Mouse (Mus musculus): ENCODE data around the gene Skap1.

Gene Skap1

GRCm38 (mm10) chr11:96784847-96785246 is 320.5 kb downstream of the Skap1 start:
- DNase-seq (ENCODE audit: low spot score), result peak; percentile 77

GRCm38 (mm10) chr11:96786731-96787450 is 322.5 kb downstream of the Skap1 start:
- DNase-seq (ENCODE audit: low spot score), result no peak

- DNase-seq (ENCODE audit: low spot score), result peak; percentile 93
Observed at GRCm38 (mm10) chr11:96788871-96789795, 324.7 kb downstream of the Skap1 start, which contains the start of gene Cbx1. Gene Cbx1, plus strand, starts transcription at chr11:96789127.

- DNase-seq (ENCODE audit: low spot score), result no peak
Observed at GRCm38 (mm10) chr11:96789990-96790389, 325.6 kb downstream of the Skap1 start.

- DNase-seq (ENCODE audit: low spot score), result no peak
Observed at GRCm38 (mm10) chr11:96790681-96791080, 326.3 kb downstream of the Skap1 start.

- no peak for DNase-seq (ENCODE audit: low spot score)
Observed at GRCm38 (mm10) chr11:96795491-96795890, 331.1 kb downstream of the Skap1 start.

GRCm38 (mm10) chr11:96796081-96796480 is 331.7 kb downstream of the Skap1 start:
- no peak for DNase-seq (ENCODE audit: low spot score)

- DNase-seq (ENCODE audit: low spot score), result no peak
Observed at GRCm38 (mm10) chr11:96796586-96796985, 332.2 kb downstream of the Skap1 start.

- no peak for DNase-seq (ENCODE audit: low spot score)
Observed at GRCm38 (mm10) chr11:96799511-96799910, 335.1 kb downstream of the Skap1 start.

GRCm38 (mm10) chr11:96805606-96806005 is 341.2 kb downstream of the Skap1 start:
- DNase-seq (ENCODE audit: low spot score), result no peak

- DNase-seq (ENCODE audit: low spot score), result no peak
Observed at GRCm38 (mm10) chr11:96808066-96808465, 343.7 kb downstream of the Skap1 start.
